Mouse (Mus musculus) cerebellum, postnatal 14 days (tissue): Measurements from ENCODE around the gene Idnk.
A peak's percentile ranks its signal among the peaks of the same experiment; 100 is the strongest.
"Not testable (repeated sequence)": the region's sequence is repeated elsewhere in the genome, so short reads cannot be mapped to it uniquely, and the experiment has no call there.

Experiments
- DNase-seq, 2 experiments: peaks; one replicate each; pipeline ENCODE4 v3.0.0; 2021; ENCODE audit warnings: mixed read lengths in 2 of 2

The Idnk gene

GRCm38 (mm10) chr13:58157447-58158098 is at the start of gene Idnk:
Gene Idnk (plus strand): TSS chr13:58157649.
- DNase-seq, result peak; percentile 88 to 89

GRCm38 (mm10) chr13:58111306-58111705 is 46.1 kb upstream of the Idnk start:
- peak; percentile 27 to 31 for DNase-seq

GRCm38 (mm10) chr13:58112191-58112590 is 45.3 kb upstream of the Idnk start:
- DNase-seq, result peak in 1 of 2 experiments; percentile 16

GRCm38 (mm10) chr13:58112601-58113041 is 44.8 kb upstream of the Idnk start:
- DNase-seq, result peak; percentile 42 to 54

- peak; percentile 81 to 85 for DNase-seq
These were observed 44.2 kb upstream of the Idnk start, which contains the start of gene Klhl3 for GRCm38 (mm10) chr13:58113061-58113900. Gene Klhl3 (minus strand): TSS chr13:58113592.

DNA sequence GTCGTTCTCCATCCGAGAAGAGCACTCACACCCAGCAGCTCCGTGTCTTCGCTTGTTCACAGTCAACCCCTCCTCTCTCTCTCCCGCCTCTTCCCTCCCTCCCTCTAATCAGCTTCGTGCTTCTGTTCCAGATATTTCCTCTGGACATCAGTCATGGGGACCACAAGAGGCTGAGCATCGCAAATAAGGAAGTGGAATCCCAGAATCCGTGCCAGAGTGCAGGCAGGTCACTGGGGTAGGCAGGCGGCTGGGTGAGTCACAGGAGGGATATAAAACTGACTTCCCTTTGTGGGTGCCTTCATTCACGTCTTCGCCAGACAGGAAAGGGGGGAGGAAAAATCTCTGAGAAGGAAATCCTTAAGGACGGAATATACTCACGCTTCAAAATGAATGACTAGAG is 42.2 kb upstream of the Idnk start:
- no peak for DNase-seq

DNA sequence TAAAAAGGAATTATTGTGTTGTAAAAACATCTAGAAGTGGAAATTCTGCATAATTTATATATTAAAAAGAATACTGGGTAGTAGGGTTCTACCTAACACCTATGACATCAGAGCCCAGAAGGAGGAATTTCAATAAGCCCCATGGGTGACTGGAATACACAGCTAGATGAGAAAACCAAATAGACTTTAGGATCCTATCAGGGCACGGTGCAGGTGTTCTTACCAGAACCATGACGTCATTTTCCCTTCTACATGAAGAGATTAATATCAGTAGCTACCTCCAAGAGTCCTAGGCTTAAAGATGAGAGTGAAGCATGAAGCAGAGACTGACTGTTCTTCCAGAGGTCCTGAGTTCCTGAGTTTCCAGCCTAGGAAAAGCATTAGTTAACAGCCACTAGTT is 40.6 kb upstream of the Idnk start:
- DNase-seq, result no peak

- peak; percentile 62 to 81 for DNase-seq
These were observed 40.0 kb upstream of the Idnk start for GRCm38 (mm10) chr13:58117318-58118017.

DNA sequence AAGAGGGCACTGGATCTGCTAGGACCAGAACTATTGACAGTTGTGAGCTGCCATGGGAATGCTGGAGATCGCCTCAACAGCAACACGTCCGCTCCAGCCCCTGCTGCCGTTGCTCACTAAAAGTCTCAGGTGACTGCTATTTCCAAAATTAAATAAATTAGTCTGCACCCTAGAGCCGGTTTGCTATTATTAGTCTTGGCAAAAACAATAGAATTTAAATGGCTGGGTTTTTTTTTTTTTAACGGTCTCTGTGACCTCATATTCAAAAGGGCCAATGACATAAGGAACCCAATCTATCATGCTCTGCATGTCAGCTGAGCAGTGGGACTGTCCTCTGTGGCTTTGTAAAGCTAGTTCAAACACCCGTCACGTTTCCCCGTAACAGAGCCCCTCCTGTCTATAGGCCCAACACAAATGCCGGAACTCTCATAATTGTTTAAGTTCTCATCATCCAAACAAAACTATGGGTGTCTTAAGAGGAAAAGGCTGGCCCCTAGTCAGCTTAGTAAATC is 34.6 kb upstream of the Idnk start:
- no peak for DNase-seq

DNA sequence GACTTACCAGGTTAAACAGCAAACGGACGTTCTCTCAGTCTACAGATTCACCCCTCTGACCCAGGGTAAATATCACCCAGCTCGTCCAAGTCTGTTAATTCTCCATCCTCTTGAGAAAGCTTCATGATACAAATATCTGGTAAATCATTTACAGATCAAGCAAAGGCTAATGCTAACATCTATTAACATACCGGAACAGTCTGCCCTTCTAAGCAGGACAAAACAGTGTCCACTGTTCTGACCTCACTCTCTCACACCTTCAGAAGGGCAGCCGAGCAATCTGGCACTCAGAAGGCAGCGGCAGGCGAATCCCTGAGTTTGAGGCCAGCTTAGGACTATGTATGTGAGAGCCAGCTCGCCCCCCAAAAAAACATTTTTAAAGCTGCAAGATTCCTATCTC is 34.1 kb upstream of the Idnk start:
- DNase-seq, result no peak

- DNase-seq, result no peak
These were observed 33.2 kb upstream of the Idnk start for GRCm38 (mm10) chr13:58124278-58124677.

- DNase-seq, result no peak
These were observed 32.5 kb upstream of the Idnk start for GRCm38 (mm10) chr13:58124989-58125388.

GRCm38 (mm10) chr13:58126126-58126525 is 31.3 kb upstream of the Idnk start:
- DNase-seq, result peak; percentile 37 to 52

DNA sequence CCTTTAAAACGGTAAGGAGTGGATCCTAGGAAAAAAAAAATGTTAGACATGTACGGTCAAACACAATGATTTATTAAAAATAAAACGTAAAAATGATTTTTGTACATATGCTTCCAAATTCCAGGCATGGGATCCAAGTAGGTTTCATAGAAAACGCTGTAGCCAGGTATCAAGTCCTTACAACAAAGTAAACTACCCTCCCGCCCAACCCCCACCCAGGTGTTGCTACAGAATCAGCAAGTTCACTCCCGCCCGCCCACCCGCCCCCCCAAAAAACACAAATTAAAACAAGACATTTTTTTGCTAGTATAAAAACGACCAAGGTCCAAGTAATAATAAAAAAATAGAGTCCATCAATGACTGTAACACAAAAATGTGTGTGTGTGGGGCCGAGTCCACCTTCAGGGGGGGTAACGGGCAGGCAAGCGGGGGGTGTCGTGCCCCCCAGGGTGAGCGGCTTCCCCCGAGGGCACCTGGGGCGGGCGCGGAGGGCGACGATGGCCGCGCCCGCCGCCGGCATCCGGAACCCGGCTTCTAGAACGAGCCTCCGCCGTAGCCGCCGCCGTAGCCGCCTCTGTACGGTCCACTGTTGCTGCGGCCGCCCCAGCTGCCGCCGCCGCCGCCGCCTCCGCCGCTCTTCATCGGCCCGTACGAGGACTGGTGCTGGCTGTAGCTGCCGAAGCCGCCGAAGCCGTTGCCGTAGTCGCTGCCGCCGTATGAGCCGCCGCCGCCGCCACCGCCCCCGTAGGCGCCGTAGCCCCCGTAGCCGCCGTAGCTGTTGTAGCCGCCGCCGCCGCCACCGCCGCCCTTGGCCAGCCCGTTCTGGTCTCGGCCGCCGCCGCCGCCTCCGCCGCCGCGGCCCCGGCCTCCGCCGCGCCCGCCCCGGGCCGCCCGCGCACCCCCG is 30.3 kb upstream of the Idnk start:
- DNase-seq, result peak in 1 of 2 experiments; percentile 46

GRCm38 (mm10) chr13:58127766-58128361 is 29.6 kb upstream of the Idnk start:
- peak in 1 of 2 experiments; percentile 77 for DNase-seq

- peak; percentile 98 to 99 for DNase-seq
These were observed 29.1 kb upstream of the Idnk start, which contains the start of gene Hnrnpa0 for GRCm38 (mm10) chr13:58128396-58128767. Gene Hnrnpa0 (minus strand): TSS chr13:58128556.

DNA sequence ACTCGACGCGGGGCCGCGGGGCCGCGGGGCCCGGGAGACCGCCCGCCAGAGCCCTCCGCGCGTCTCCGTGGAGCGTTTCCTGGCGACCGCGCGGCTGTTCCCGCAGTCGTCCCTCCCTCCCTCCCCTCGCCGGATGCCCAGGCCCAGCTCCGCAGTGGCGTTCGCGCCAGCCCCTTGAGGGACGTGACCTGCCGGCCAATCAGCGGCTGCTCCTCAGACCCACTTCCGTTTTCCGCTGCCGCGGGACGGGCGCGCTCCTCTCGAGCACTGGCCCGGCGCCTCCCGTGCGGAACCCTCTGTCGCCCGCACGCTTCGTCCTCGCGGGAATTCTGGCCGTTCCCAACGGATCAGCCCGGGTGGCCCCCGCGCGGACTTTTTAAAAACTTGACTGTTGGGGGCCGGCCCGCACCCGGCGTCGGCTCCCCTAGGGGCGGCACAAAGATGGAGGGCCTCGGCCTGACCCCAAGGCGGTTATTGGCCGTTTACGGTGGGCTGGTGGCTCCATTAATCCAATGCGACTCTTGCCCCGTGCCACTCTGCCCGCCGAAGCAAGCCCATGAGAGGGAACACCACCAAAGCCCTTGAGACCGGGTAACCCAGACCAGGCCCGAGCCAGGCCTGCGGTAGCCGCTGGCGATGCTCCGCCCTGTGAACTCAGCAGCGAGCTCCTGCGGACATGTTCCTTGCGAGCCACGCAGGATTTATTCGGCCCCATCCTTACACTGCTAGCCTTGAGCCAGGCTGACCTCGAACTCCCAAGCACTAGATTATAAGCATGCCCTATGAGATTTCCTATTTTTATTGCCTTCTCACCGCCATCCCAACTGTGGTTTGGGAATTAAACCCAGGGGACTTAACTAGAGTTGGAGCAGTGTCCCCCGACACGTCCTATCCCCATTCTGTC is 28.4 kb upstream of the Idnk start:
- peak; percentile 97 for DNase-seq

GRCm38 (mm10) chr13:58129687-58130246 is 27.7 kb upstream of the Idnk start:
- DNase-seq, result no peak

GRCm38 (mm10) chr13:58131692-58132091 is 25.8 kb upstream of the Idnk start:
- DNase-seq, result no peak

DNA sequence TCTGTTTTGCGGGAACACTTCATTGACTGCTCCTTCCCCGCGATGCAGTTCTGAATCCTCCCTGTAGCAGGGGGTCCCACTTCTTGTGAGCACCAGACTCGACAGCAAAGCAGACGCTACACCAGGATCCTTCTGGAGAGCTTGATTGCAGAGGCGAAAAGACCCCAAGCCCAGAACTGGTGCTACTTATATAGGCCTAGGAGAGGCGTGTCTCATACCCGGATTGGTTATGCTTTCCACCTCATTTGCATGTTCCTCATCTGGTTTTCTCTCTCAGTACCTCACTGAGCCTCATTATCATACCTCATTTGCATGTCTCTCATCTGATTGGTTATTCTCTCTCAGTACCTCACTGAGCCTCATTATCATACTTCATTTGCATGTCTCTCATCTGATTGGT is 10.8 kb upstream of the Idnk start:
- DNase-seq, result not testable (repeated sequence)
